Mouse (Mus musculus) heart, adult 2 months (tissue): ENCODE results near the gene Tango6. TPM values are rescaled to one million over a fixed set of nuclear protein-coding genes. Genes with fewer than 3 reads are reported as not detected.

Experiments
- DNase-seq, 2 experiments: peaks; one replicate each; pipeline ENCODE4 v3.0.0; 2021
- H3K27ac ChIP-seq: fragments of 200-600 bp; 2 replicates; pipeline ENCODE4 v1.8.1; 2022
- H3K27me3 ChIP-seq: fragments of 200-500 bp; 2 replicates; pipeline ENCODE4 v1.6.1; 2012; ENCODE audit warnings: mild to moderate bottlenecking, low read length, inconsistent platforms, mixed read lengths; ENCODE audit not compliant: control insufficient read depth, insufficient read depth
- H3K36me3 ChIP-seq: fragments of 200-500 bp; 2 replicates; pipeline ENCODE4 v1.6.1; 2012; ENCODE audit warnings: low read length, inconsistent platforms; ENCODE audit not compliant: control insufficient read depth, insufficient read depth
- H3K4me1 ChIP-seq: fragments of 200-500 bp; 2 replicates; pipeline ENCODE4 v1.6.1; 2011; ENCODE audit warnings: low read length; ENCODE audit not compliant: control insufficient read depth, insufficient read depth
- H3K4me3 ChIP-seq: fragments of 200-600 bp; 2 replicates; pipeline ENCODE4 v1.8.1; 2022
- H3K79me2 ChIP-seq: fragments of 200-500 bp; replicated peaks from 2 replicates; pipeline ENCODE4 v1.6.1; 2012; ENCODE audit warnings: mild to moderate bottlenecking, inconsistent platforms, low read length, moderate library complexity, mixed read lengths; ENCODE audit not compliant: control insufficient read depth, insufficient read depth
- H3K9ac ChIP-seq: fragments of 200-500 bp; 2 replicates; pipeline ENCODE4 v1.6.1; 2012; ENCODE audit warnings: low read depth, mild to moderate bottlenecking, control low read depth, inconsistent platforms, low read length, mixed read lengths
- CTCF ChIP-seq: fragments of 200-600 bp; IDR thresholded peaks from 2 replicates; pipeline ENCODE4 v1.8.1; 2022; ENCODE audit warnings: antibody characterized with exemption, mild to moderate bottlenecking, moderate library complexity
- EP300 ChIP-seq: fragments of 200-500 bp; IDR thresholded peaks from 2 replicates; pipeline ENCODE4 v1.6.1; 2011; ENCODE audit warnings: low read depth, low read length, control low read depth; ENCODE audit not compliant: insufficient read depth
- POLR2A ChIP-seq: fragments of 200-500 bp; IDR thresholded peaks from 2 replicates; pipeline ENCODE4 v1.6.1; 2011; ENCODE audit warnings: mild to moderate bottlenecking, low read depth, low read length, control low read depth; ENCODE audit not compliant: insufficient read depth
- WGBS: fragments of 180-500 bp; shearing (Covaris S2); methylation state at CpG from one replicate; pipeline ENCODE4 v1.1.7; 2018; 5-methylcytosine and 5-hydroxymethylcytosine counted together
- intact Hi-C: fragments of 180-260 bp; cut with DNase I; formaldehyde crosslinking; loops from one replicate; pipeline ENCODE4 v1.15.1; 2025
- polyA plus RNA-seq: library from polyadenylated mRNA; depleted of rRNA; stranded (reverse); fragments of >200 nt; gene quantifications from 2 replicates; pipeline ENCODE4 v1.2.3, GENCODE M21; 2012
- total RNA-seq, 2 experiments: library from RNA; stranded (reverse); gene quantifications; 2 replicates each; pipeline ENCODE4 v1.2.3; 2021

Gene Tango6
- total and polyA plus RNA-seq, 3 experiments, result 5.2 to 10.5 (median 10.2) TPM

GRCm38 (mm10) chr8:106820553-106821515 is 138.0 kb downstream of the Tango6 start:
- Histone ChIP-seq H3K36me3 (no peaks in the 10 kb centered on the region), H3K9ac (no peak overlapping the region), H3K79me2 (no peaks in the 10 kb centered on the region), H3K27me3 (no peaks in the 10 kb centered on the region), H3K4me3 (no peak overlapping the region), H3K4me1 (peaks cover 2% of the 10 kb centered on the region), H3K27ac (no peak overlapping the region)
- TF ChIP-seq EP300 (no peak), POLR2A (no peak)
- intact Hi-C loops, result no loop called here
- WGBS, result 77% methylated on average over 14 of the region's 14 CpGs
- no peak for DNase-seq

- no peak overlapping the region for H3K9ac ChIP-seq
- H3K27me3 ChIP-seq, result no peaks in the 10 kb centered on the region
- no peak overlapping the region for H3K4me3 ChIP-seq
- H3K4me1 ChIP-seq, result no peaks in the 10 kb centered on the region
- 88% methylated on average over 6 of the region's 6 CpGs for WGBS
- H3K79me2 ChIP-seq, result no peaks in the 10 kb centered on the region
- H3K36me3 ChIP-seq, result no peaks in the 10 kb centered on the region
- TF ChIP-seq POLR2A, result no peak
- no peak for TF ChIP-seq CTCF
- TF ChIP-seq EP300, result no peak
- no peak for DNase-seq
- H3K27ac ChIP-seq, result no peak overlapping the region
- intact Hi-C loops, result no loop called here
Observed at GRCm38 (mm10) chr8:106828921-106829320, 146.1 kb downstream of the Tango6 start.

GRCm38 (mm10) chr8:106829526-106830045 is 146.7 kb downstream of the Tango6 start:
- no peak overlapping the region for H3K4me3 ChIP-seq
- 57% methylated on average over 5 of the region's 5 CpGs for WGBS
- intact Hi-C loops, result no loop called here
- no peak for TF ChIP-seq POLR2A
- 0 out of 2 replicates have a peak, but pooled peaks have one; percentile 50 for TF ChIP-seq EP300
- H3K79me2 ChIP-seq, result no peaks in the 10 kb centered on the region
- H3K9ac ChIP-seq, result no peak overlapping the region
- peak overlapping the region; percentile 38 for H3K27ac ChIP-seq
- no peaks in the 10 kb centered on the region for H3K36me3 ChIP-seq
- H3K4me1 ChIP-seq, result no peaks in the 10 kb centered on the region
- H3K27me3 ChIP-seq, result no peaks in the 10 kb centered on the region
- peak; percentile 60 to 72 for DNase-seq

- peak; percentile 73 to 84 for DNase-seq
- peaks cover 10% of the 10 kb centered on the region for H3K4me1 ChIP-seq
- no peak overlapping the region for H3K9ac ChIP-seq
- intact Hi-C loops, result loop anchor here (5.0 kb wide), 2 partner anchors 63 to 103 kb away; no protein-coding TSS in a partner anchor
- peak overlapping the region; percentile 44 for H3K27ac ChIP-seq
- no peak overlapping the region for H3K4me3 ChIP-seq
- H3K79me2 ChIP-seq, result no peaks in the 10 kb centered on the region
- H3K36me3 ChIP-seq, result no peaks in the 10 kb centered on the region
- 18% methylated on average over 1 of the region's 1 CpGs for WGBS
- TF ChIP-seq CTCF (no peak), EP300 (peak; percentile 82)
- no peaks in the 10 kb centered on the region for H3K27me3 ChIP-seq
Observed at GRCm38 (mm10) chr8:106834899-106835298, 152.0 kb downstream of the Tango6 start.

GRCm38 (mm10) chr8:106836525-106836924 is 153.7 kb downstream of the Tango6 start:
- Histone ChIP-seq H3K27me3 (no peaks in the 10 kb centered on the region), H3K79me2 (no peaks in the 10 kb centered on the region), H3K36me3 (no peaks in the 10 kb centered on the region), H3K27ac (no peak overlapping the region), H3K4me3 (no peak overlapping the region), H3K9ac (no peak overlapping the region), H3K4me1 (peaks cover 12% of the 10 kb centered on the region)
- intact Hi-C loops, result loop anchor here (5.0 kb wide), 2 partner anchors 64 to 104 kb away; no protein-coding TSS in a partner anchor
- no peak for DNase-seq
- no peak for TF ChIP-seq POLR2A
- TF ChIP-seq EP300, result no peak
- no peak for TF ChIP-seq CTCF
- 74% methylated on average over 6 of the region's 6 CpGs for WGBS

- Histone ChIP-seq H3K4me3 (peak overlapping the region; percentile 24; the same call in 1 of the 2 replicates), H3K9ac (peak overlapping the region; percentile 0; the same call in 1 of the 2 replicates), H3K4me1 (peaks cover 12% of the 10 kb centered on the region), H3K27me3 (no peaks in the 10 kb centered on the region), H3K79me2 (no peaks in the 10 kb centered on the region), H3K36me3 (no peaks in the 10 kb centered on the region), H3K27ac (peak overlapping the region; percentile 89)
- TF ChIP-seq POLR2A, result no peak
- 29% methylated on average over 6 of the region's 6 CpGs for WGBS
- intact Hi-C loops, result loop anchor here (2.0 to 5.0 kb wide), 3 partner anchors 32 to 107 kb away; partner anchors contain the start of gene Has3
- DNase-seq, result no peak
Observed at GRCm38 (mm10) chr8:106838803-106839202, 155.9 kb downstream of the Tango6 start.
